Mouse (Mus musculus) embryonic facial prominence, embryonic 10.5 days (tissue): ENCODE measurements at regions not wholly inside any gene's neighbourhood (a gene's known extent, or its start where the extent isn't known, plus 50 kb on each side); places are given as distances from the start of the nearest gene placed in this dataset.

Experiments used
- DNase-seq: peaks from one replicate; pipeline ENCODE4 v3.0.0-alpha.2; 2017; ENCODE audit warnings: low spot score
- H3K27ac ChIP-seq: fragments of 300-500 bp; sonication (generic); replicated peaks from 2 replicates; pipeline ENCODE4 v1.5.1; 2016; ENCODE audit warnings: mild to moderate bottlenecking
- H3K27me3 ChIP-seq: fragments of 300-500 bp; sonication (generic); replicated peaks from 2 replicates; pipeline ENCODE4 v1.6.1; 2016; ENCODE audit warnings: low read depth, mild to moderate bottlenecking; ENCODE audit not compliant: poor library complexity, severe bottlenecking
- H3K36me3 ChIP-seq: fragments of 300-500 bp; sonication (generic); replicated peaks from 2 replicates; pipeline ENCODE4 v1.6.1; 2016; ENCODE audit warnings: mild to moderate bottlenecking, moderate library complexity
- H3K4me1 ChIP-seq: fragments of 300-500 bp; sonication (generic); 2 replicates; pipeline ENCODE4 v1.6.1; 2016
- H3K4me3 ChIP-seq: fragments of 300-500 bp; sonication (generic); 2 replicates; pipeline ENCODE4 v1.5.1; 2016; ENCODE audit warnings: mild to moderate bottlenecking, moderate library complexity
- H3K9me3 ChIP-seq: fragments of 300-500 bp; sonication (generic); 2 replicates; pipeline ENCODE4 v1.6.1; 2016; ENCODE audit warnings: mild to moderate bottlenecking
- WGBS: fragments of 180-500 bp; shearing (Covaris S2); methylation state at CpG from one replicate; pipeline ENCODE4 v1.1.7; 2016; 5-methylcytosine and 5-hydroxymethylcytosine counted together

- DNase-seq: peak; percentile 43
- Histone ChIP-seq H3K27ac (peak overlapping the region; percentile 66), H3K36me3 (no peaks in the 10 kb centered on the region), H3K4me1 (peaks cover 57% of the 10 kb centered on the region), H3K27me3 (no peaks in the 10 kb centered on the region), H3K9me3 (no peaks in the 10 kb centered on the region), H3K4me3 (no peak overlapping the region)
- WGBS: 37% methylated on average over 11 of the region's 11 CpGs
These were observed 132.8 kb downstream of the Ets2 start for GRCm38 (mm10) chr16:95834556-95835288.

DNA sequence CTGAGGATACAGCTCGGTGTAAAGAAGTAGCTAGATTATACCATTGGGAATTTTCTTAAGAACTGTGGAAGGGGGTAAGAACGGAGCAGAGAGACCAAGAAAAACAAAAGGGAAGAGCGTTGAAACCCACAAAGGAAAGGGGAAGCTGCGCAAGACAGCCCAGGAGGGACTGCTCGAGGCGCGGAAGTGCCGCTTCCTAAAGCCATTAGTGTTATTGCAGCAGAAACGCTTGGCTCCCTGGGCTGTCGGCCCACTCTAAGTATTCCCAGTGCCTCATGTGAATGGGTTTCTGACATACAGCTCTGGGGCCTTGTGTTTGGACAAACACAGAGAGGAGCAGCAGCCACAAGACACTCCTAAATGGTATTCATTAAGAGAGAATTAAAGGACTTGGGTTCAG is 131.6 kb downstream of the Ets2 start:
- peak overlapping the region; percentile 66; the same call in 1 of the 2 replicates for H3K27ac ChIP-seq
- H3K27me3 ChIP-seq: no peaks in the 10 kb centered on the region
- H3K36me3 ChIP-seq: no peaks in the 10 kb centered on the region
- peaks cover 50% of the 10 kb centered on the region for H3K4me1 ChIP-seq
- no peak for DNase-seq
- no peak overlapping the region for H3K4me3 ChIP-seq
- WGBS: 65% methylated on average over 10 of the region's 10 CpGs
- no peaks in the 10 kb centered on the region for H3K9me3 ChIP-seq

DNA sequence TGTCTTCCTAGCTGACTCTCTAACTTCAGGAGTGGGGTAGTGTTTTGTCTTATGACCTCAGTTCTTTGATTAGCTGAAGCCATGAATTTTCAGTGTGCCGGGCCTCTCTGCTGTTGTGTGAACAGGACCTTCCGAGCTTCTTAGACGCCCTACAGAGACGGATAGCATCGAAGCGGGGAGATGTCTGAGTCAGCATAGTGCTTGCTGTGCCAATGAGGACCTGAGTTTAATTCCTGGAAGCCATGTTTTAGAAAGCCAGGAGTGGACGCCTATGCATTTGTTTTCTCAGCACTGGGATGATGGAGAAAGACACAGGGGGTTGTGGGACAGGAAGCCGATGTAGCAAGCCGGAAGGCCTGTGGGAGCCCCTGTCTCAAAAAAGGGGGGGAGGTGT is 130.5 kb downstream of the Ets2 start:
- no peaks in the 10 kb centered on the region for H3K27me3 ChIP-seq
- H3K36me3 ChIP-seq: no peaks in the 10 kb centered on the region
- no peak overlapping the region for H3K4me3 ChIP-seq
- no peaks in the 10 kb centered on the region for H3K9me3 ChIP-seq
- no peak for DNase-seq
- H3K4me1 ChIP-seq: peaks cover 43% of the 10 kb centered on the region
- H3K27ac ChIP-seq: peak overlapping the region; percentile 73
- 79% methylated on average over 9 of the region's 9 CpGs for WGBS

DNA sequence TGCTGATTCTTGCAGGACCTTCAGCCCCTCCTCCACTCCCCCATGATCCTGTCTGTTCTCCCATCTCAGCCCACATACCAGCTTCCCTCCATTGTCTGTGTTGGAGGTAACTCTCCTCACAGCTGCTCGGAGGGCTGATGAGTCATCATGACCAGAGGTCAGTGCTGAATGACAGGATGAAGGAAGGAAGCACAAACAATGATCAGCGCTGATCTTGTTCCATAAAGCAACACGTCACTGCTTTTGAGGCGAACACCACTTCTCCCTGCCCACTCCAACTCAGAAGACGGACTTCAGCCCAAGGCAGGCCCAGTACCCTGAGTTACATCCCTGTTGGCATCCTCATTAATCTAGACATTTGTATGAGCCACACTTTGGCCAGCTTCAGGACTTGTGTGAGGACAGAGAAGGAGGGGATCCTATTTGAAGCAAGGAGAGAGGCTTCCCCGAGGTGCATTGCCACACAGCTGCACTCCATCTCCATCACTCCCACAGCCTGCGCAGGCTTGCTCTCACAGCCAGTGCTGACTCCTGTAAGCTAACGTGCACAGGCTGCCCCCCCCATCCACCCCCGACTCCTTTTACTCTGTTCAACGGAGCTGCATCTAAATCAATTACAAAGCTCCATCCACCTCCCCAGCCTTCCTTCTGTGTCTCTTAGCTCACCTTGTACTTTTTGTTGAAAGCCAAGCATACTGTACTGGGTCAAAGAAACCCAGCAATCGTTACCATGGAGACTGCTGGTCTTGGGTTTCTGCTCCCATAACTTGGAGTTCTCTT is 129.9 kb downstream of the Ets2 start:
- Histone ChIP-seq H3K4me3 (no peak overlapping the region), H3K4me1 (peaks cover 44% of the 10 kb centered on the region), H3K27me3 (no peaks in the 10 kb centered on the region), H3K9me3 (no peaks in the 10 kb centered on the region), H3K27ac (peak overlapping the region; percentile 73), H3K36me3 (no peaks in the 10 kb centered on the region)
- peak; percentile 37 for DNase-seq
- 58% methylated on average over 11 of the region's 11 CpGs for WGBS

GRCm38 (mm10) chr16:95827402-95827737 is 125.5 kb downstream of the Ets2 start:
- Histone ChIP-seq H3K36me3 (no peaks in the 10 kb centered on the region), H3K9me3 (no peaks in the 10 kb centered on the region), H3K27me3 (no peaks in the 10 kb centered on the region), H3K4me3 (no peak overlapping the region), H3K4me1 (peaks cover 45% of the 10 kb centered on the region), H3K27ac (no peak overlapping the region)
- WGBS: 79% methylated on average over 6 of the region's 6 CpGs
- DNase-seq: no peak

DNA sequence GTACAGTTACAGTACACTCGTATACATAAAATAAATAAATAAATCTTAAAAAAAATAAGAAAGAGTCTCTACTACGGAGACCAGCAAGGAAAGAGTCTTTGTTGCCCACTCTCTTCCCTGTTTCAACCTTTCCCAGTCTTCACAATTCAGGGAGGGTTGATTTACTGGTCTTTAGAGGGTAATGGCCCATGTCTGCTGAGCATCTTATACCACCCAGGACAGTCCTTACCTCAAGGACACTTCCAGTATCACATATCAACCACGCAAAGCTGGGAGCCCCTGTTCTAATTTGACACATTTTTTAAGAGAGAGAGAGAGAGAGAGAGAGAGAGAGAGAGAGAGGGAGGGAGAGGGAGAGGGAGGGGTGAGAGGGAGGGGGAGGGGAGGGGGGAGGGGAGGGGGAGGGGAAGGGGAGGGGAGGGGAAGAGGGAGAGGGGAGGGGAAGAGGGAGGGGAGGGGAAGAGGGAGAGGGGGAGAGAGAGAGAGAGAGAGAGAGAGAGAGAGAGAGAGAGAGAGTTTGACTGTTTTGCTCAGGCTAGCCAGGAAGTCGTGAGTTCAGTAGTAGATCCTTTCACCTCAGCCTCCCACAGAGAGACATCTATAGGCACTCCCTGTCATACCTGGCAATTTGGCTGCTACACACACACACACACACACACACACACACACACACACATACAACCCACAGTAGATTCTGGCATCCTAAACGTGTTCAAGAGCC is 125.0 kb downstream of the Ets2 start:
- no peak for DNase-seq
- Histone ChIP-seq H3K9me3 (no peaks in the 10 kb centered on the region), H3K4me1 (peaks cover 40% of the 10 kb centered on the region), H3K4me3 (no peak overlapping the region), H3K36me3 (no peaks in the 10 kb centered on the region), H3K27ac (no peak overlapping the region), H3K27me3 (no peaks in the 10 kb centered on the region)
- WGBS: 74% methylated on average over 5 of the region's 5 CpGs

- H3K36me3 ChIP-seq: no peaks in the 10 kb centered on the region
- DNase-seq: peak; percentile 40
- H3K4me3 ChIP-seq: no peak overlapping the region
- peaks cover 33% of the 10 kb centered on the region for H3K4me1 ChIP-seq
- no peaks in the 10 kb centered on the region for H3K27me3 ChIP-seq
- H3K9me3 ChIP-seq: no peaks in the 10 kb centered on the region
- peak overlapping the region; percentile 82; the same call in 1 of the 2 replicates for H3K27ac ChIP-seq
- WGBS: 60% methylated on average over 5 of the region's 5 CpGs
These were observed 123.8 kb downstream of the Ets2 start for GRCm38 (mm10) chr16:95825723-95826122.

DNA sequence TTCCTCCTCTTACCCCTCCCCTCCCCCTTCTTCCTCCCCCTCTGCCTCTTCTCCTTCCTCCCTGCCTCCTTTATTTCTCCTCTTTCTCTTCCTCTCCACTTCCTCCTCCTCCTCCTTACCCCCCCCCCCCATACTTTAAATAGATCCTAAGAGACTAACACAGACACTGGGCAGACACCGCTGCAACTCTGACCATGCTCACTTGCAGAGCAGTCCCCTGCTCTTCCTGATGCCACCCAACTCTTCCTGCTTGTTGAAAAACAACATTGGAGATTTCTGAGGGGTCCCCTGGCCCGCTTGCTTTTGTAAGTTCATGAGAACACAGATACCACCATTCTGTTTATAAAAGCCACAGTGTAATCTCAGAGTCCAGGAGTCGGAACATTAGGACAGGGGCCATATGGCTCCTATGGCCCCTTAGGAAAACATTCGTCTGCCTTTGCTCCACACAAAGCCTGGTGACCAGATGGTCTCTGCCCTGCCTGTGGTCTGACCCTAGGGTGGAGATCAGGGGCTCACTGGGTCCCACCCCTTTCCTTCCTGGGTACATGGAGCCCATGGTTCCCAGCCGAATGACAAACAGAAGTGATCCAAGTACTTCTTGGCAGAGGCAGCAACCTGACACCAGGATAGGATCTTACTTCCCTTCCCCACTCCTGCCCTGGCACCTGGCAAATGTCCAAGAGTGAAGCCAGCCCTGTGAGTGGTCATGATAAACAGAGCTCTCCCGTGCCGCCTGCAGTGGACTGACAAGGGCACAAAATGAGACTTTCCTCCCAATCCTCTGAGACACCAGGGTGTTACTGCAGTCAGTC is 123.1 kb downstream of the Ets2 start:
- peak overlapping the region; percentile 82 for H3K27ac ChIP-seq
- H3K4me1 ChIP-seq: peaks cover 33% of the 10 kb centered on the region
- WGBS: 24% methylated on average over 7 of the region's 7 CpGs
- H3K27me3 ChIP-seq: no peaks in the 10 kb centered on the region
- H3K4me3 ChIP-seq: peak overlapping the region; percentile 3; the same call in 1 of the 2 replicates
- peak; percentile 63 for DNase-seq
- H3K9me3 ChIP-seq: no peaks in the 10 kb centered on the region
- no peaks in the 10 kb centered on the region for H3K36me3 ChIP-seq

GRCm38 (mm10) chr16:95823803-95824202 is 121.9 kb downstream of the Ets2 start:
- DNase-seq: no peak

DNA sequence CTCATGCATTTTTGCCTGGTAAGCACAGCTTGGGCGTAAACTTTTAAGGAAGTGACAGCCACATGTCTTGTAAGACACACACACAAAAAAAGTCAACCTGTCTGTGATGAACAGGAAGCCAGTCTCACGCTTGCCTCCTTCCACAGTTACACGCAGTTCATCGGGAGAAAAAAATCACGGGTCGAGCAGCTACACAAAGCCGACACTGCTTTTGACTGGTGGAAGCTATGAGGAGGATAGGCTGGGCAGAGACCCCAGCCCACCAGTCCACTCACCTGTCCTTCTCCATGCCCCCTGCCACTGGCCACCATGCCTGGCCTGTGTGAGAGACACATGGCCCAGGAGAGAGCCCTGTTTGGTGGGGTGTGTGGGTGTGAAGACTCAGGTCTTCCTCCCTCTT is 119.2 kb downstream of the Ets2 start:
- H3K4me3 ChIP-seq: no peak overlapping the region
- no peak for DNase-seq
- no peak overlapping the region for H3K27ac ChIP-seq
- H3K9me3 ChIP-seq: peaks cover 13% of the 10 kb centered on the region
- peaks cover 30% of the 10 kb centered on the region for H3K4me1 ChIP-seq
- WGBS: 90% methylated on average over 7 of the region's 7 CpGs
- no peaks in the 10 kb centered on the region for H3K36me3 ChIP-seq
- H3K27me3 ChIP-seq: no peaks in the 10 kb centered on the region

More at GRCm38 (mm10) chr16:95823803-95824202, 121.9 kb downstream of the Ets2 start:
- no peaks in the 10 kb centered on the region for H3K9me3 ChIP-seq
- peaks cover 33% of the 10 kb centered on the region for H3K4me1 ChIP-seq
- H3K27me3 ChIP-seq: no peaks in the 10 kb centered on the region
- WGBS: 69% methylated on average over 6 of the region's 6 CpGs
- no peak overlapping the region for H3K4me3 ChIP-seq
- peak overlapping the region; percentile 82 for H3K27ac ChIP-seq
- no peaks in the 10 kb centered on the region for H3K36me3 ChIP-seq

DNA sequence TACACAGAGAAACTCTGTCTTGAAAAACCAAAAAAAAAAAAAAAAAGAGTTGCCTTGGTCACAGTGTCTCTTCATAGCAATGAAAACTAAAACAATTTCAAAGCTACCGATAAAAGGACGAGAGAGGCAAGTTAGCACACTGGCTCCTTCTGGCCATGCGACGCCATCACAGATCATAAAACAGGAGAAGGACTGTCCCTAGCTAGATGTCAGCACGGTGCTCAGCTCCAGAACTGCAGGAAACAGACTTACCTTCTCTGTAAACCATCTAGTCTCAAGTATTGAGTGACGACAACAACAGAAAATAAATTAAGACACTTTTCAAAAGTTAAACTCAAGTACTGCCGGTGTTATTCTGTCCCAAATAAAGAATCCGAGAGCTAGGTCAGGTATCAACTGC is 118.7 kb downstream of the Ets2 start:
- Histone ChIP-seq H3K9me3 (peaks cover 13% of the 10 kb centered on the region), H3K4me1 (peaks cover 25% of the 10 kb centered on the region), H3K27ac (no peak overlapping the region), H3K36me3 (no peaks in the 10 kb centered on the region), H3K27me3 (no peaks in the 10 kb centered on the region), H3K4me3 (no peak overlapping the region)
- DNase-seq: no peak
- 86% methylated on average over 8 of the region's 8 CpGs for WGBS

DNA sequence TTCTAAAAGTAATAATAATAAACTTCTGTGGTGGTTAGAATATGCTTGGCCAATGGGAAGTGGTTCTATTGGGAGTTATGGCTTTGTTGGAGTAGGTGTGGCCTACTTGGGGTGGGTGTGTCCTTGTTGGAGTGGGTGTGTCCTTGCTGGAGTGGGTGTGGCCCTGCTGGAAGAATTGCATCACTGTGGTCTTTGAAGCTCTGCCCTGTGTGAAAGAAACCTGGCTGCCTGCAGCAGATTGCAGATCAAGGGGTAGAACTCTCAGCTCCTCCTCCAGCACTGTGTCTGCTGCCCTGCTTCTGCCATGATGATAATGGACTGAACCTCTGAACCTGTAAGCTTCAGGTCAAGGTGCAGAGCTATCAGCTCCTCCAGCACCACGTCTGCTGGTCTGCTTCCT is 118.1 kb downstream of the Ets2 start:
- WGBS: 71% methylated on average over 1 of the region's 1 CpGs
- Histone ChIP-seq H3K27ac (no peak overlapping the region), H3K36me3 (no peaks in the 10 kb centered on the region), H3K4me3 (no peak overlapping the region), H3K4me1 (peaks cover 19% of the 10 kb centered on the region), H3K9me3 (peaks cover 13% of the 10 kb centered on the region), H3K27me3 (no peaks in the 10 kb centered on the region)
- no peak for DNase-seq
